Mouse (Mus musculus) heart, adult 2 months (tissue): ENCODE data around the gene Igf1.

Experiments
- CTCF ChIP-seq: fragments of 200-600 bp; IDR thresholded peaks from 2 replicates; pipeline ENCODE4 v1.8.1; 2022; ENCODE audit warnings: antibody characterized with exemption, mild to moderate bottlenecking, moderate library complexity
- EP300 ChIP-seq: fragments of 200-500 bp; IDR thresholded peaks from 2 replicates; pipeline ENCODE4 v1.6.1; 2011; ENCODE audit warnings: low read depth, low read length, control low read depth; ENCODE audit not compliant: insufficient read depth
- POLR2A ChIP-seq: fragments of 200-500 bp; IDR thresholded peaks from 2 replicates; pipeline ENCODE4 v1.6.1; 2011; ENCODE audit warnings: mild to moderate bottlenecking, low read depth, low read length, control low read depth; ENCODE audit not compliant: insufficient read depth

DNA sequence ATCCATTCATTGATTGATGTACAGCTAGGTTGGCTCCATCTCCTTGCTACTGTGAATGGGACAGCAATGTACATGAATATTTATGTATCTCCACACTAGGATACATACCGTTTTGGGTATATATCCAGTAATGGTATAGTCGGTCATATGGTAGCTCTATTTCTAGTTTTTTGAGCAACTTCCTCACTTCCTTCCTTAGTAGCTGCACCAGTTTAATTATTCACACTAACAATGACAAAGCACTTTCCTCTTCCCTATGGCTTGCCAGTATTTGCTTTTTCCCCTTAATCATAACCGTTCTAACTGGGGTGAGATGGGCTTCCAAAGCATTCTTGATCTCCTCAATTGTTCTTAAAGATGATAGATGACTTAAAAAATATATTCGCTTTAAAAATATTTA, 15.6 kb upstream of the Igf1 start:
- no peak for TF ChIP-seq CTCF
- no peak for TF ChIP-seq EP300
- no peak for TF ChIP-seq POLR2A
